Mouse (Mus musculus) G1E (cell line): ENCODE measurements at regions not wholly inside any gene's neighbourhood (a gene's known extent, or its start where the extent isn't known, plus 50 kb on each side); places are given as distances from the start of the nearest gene placed in this dataset.
A peak's percentile ranks its signal among the peaks of the same experiment; 100 is the strongest.

Source experiments
- ATAC-seq: 2 replicates; pipeline ENCODE4 v1.8.0; 2016; ENCODE audit warnings: mild to moderate bottlenecking; ENCODE audit not compliant: insufficient number of reproducible peaks, poor library complexity, low FRiP score, severe bottlenecking; ENCODE audit errors: extremely low read depth
- DNase-seq: peaks from one replicate; pipeline ENCODE4 v3.0.0; 2012; ENCODE audit warnings: low spot score
- H3K27me3 ChIP-seq: 2 replicates; pipeline ENCODE4 v1.6.1; 2012; ENCODE audit warnings: mild to moderate bottlenecking, low read length, inconsistent platforms; ENCODE audit not compliant: insufficient read depth
- H3K36me3 ChIP-seq: replicated peaks from 2 replicates; pipeline ENCODE3; 2012; ENCODE audit warnings: mild to moderate bottlenecking, inconsistent platforms
- H3K4me1 ChIP-seq: 2 replicates; pipeline ENCODE4 v1.6.1; 2012; ENCODE audit warnings: low read depth, low read length, inconsistent platforms, mixed read lengths; ENCODE audit not compliant: insufficient read depth
- H3K4me3 ChIP-seq: 2 replicates; pipeline ENCODE4 v1.5.1; 2012; ENCODE audit warnings: low read depth, mild to moderate bottlenecking, inconsistent platforms, low read length, moderate library complexity, mixed read lengths
- H3K9me3 ChIP-seq: replicated peaks from 2 replicates; pipeline ENCODE4 v1.6.1; 2012; ENCODE audit warnings: inconsistent platforms
- CTCF ChIP-seq: IDR thresholded peaks from 2 replicates; pipeline ENCODE4 v1.5.1; 2012; ENCODE audit warnings: low read depth, low read length, inconsistent platforms, mixed read lengths
- GATA1 ChIP-seq: IDR thresholded peaks from 2 replicates; pipeline ENCODE4 v1.6.1; 2012; ENCODE audit warnings: borderline replicate concordance, low read length, inconsistent platforms, mixed read lengths
- GATA2 ChIP-seq: IDR thresholded peaks from 2 replicates; pipeline ENCODE4 v1.6.1; 2012; ENCODE audit warnings: low read depth, low read length, inconsistent platforms, borderline replicate concordance
- POLR2AphosphoS5 ChIP-seq: IDR thresholded peaks from 2 replicates; pipeline ENCODE4 v1.6.1; 2012; ENCODE audit warnings: low read depth, low read length, inconsistent platforms; ENCODE audit not compliant: insufficient replicate concordance
- TAL1 ChIP-seq: conservative IDR thresholded peaks from 2 replicates; pipeline ENCODE4 v1.6.1; 2012; ENCODE audit warnings: low read depth, low read length, inconsistent platforms, mixed read lengths

GRCm38 (mm10) chr12:16204941-16205340, 388.2 kb upstream of the Trib2 start:
- Histone ChIP-seq H3K27me3 (no peaks in the 10 kb centered on the region), H3K36me3 (no peaks in the 10 kb centered on the region), H3K9me3 (no peaks in the 10 kb centered on the region), H3K4me1 (no peaks in the 10 kb centered on the region), H3K4me3 (no peak overlapping the region)
- no peak for DNase-seq
- no peak for ATAC-seq
- TF ChIP-seq CTCF (no peak), TAL1 (no peak)

- ATAC-seq: no peak
- no peak for DNase-seq
- no peaks in the 10 kb centered on the region for H3K36me3 ChIP-seq
- H3K4me1 ChIP-seq: no peaks in the 10 kb centered on the region
- H3K9me3 ChIP-seq: no peaks in the 10 kb centered on the region
- no peak overlapping the region for H3K4me3 ChIP-seq
- no peaks in the 10 kb centered on the region for H3K27me3 ChIP-seq
- no peak for TF ChIP-seq POLR2AphosphoS5
- TF ChIP-seq CTCF: no peak
- TF ChIP-seq GATA2: no peak
- no peak for TF ChIP-seq TAL1
- no peak for TF ChIP-seq GATA1
Measured at GRCm38 (mm10) chr12:16196917-16197316, 380.2 kb upstream of the Trib2 start.

- H3K4me3 ChIP-seq: no peak overlapping the region
- DNase-seq (no peak), ATAC-seq (no peak)
- no peaks in the 10 kb centered on the region for H3K27me3 ChIP-seq
- H3K36me3 ChIP-seq: no peaks in the 10 kb centered on the region
- H3K9me3 ChIP-seq: no peaks in the 10 kb centered on the region
- TF ChIP-seq POLR2AphosphoS5: no peak
- TF ChIP-seq GATA2: no peak
- TF ChIP-seq CTCF: no peak
- no peak for TF ChIP-seq GATA1
- no peak for TF ChIP-seq TAL1
- H3K4me1 ChIP-seq: no peaks in the 10 kb centered on the region
Measured at GRCm38 (mm10) chr12:16191803-16192389, 375.2 kb upstream of the Trib2 start.

GRCm38 (mm10) chr12:16190706-16191105, 374.0 kb upstream of the Trib2 start:
- TF ChIP-seq CTCF: no peak
- TF ChIP-seq POLR2AphosphoS5: no peak
- TF ChIP-seq TAL1: no peak
- TF ChIP-seq GATA2: no peak
- TF ChIP-seq GATA1: no peak
- ATAC-seq (no peak), DNase-seq (no peak)
- Histone ChIP-seq H3K9me3 (no peaks in the 10 kb centered on the region), H3K4me1 (no peaks in the 10 kb centered on the region), H3K27me3 (no peaks in the 10 kb centered on the region), H3K4me3 (no peak overlapping the region), H3K36me3 (no peaks in the 10 kb centered on the region)

- TF ChIP-seq TAL1: no peak
- H3K36me3 ChIP-seq: no peaks in the 10 kb centered on the region
- H3K4me1 ChIP-seq: no peaks in the 10 kb centered on the region
- no peaks in the 10 kb centered on the region for H3K27me3 ChIP-seq
- H3K4me3 ChIP-seq: no peak overlapping the region
- ATAC-seq: no peak
- no peaks in the 10 kb centered on the region for H3K9me3 ChIP-seq
- no peak for DNase-seq
Measured at GRCm38 (mm10) chr12:16189441-16189840, 372.7 kb upstream of the Trib2 start.

DNA sequence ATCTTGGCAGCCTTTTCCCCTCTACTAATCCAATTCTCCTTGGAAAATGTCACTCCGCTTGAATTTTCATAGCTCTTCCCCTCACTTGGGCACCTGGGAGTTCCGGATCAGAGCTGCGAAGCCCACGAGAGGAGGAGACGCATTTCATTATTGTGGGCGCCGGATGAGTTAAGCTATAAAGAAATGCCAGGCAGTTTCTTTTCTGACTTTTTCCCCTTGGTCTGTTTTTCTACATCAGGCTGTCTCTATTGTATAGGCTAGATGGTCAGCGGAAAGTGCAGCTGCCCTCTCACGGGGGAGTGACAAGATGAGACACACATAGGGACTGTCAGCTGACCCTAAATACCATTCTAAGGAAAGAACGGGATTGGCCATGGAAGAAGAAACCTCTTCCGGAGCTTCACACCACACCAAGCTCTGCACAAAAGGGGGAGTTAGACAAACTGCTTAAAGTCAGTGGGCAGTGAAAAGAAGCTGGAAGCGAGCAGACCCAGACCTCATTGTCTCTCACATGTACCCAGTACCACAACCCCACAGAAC, 369.3 kb upstream of the Trib2 start:
- ATAC-seq: no peak
- Histone ChIP-seq H3K4me3 (no peak overlapping the region), H3K4me1 (no peaks in the 10 kb centered on the region), H3K27me3 (no peaks in the 10 kb centered on the region), H3K36me3 (no peaks in the 10 kb centered on the region), H3K9me3 (no peaks in the 10 kb centered on the region)
- TF ChIP-seq GATA1 (no peak), GATA2 (no peak), TAL1 (no peak), CTCF (no peak), POLR2AphosphoS5 (no peak)
- no peak for DNase-seq

DNA sequence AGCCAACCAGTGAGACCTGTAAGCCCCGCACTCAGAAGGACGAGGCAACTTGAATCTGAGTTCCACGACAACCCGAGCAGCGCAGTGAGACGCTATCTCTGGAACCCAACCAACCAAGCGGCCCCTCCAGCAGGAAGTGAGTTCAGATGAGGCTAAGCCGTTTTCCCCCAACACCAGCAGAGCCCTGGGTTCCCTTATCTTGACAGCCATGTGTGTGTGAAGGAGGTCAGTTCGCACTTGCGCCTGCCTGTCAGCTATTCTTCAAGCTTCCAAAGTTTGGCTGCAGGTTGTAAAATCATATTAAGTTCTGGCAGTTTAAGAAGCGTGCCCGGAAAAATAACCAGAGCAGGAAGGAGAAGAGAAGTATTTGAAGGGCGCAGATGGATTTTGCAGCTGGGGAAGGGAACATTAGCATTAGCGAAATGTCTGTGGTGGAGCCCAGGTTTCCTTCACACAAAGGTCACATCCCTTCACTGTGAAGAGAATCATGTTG, 368.8 kb upstream of the Trib2 start:
- ATAC-seq: peak; percentile 92
- TF ChIP-seq POLR2AphosphoS5 (no peak), TAL1 (no peak), GATA1 (no peak), CTCF (no peak), GATA2 (no peak)
- Histone ChIP-seq H3K36me3 (no peaks in the 10 kb centered on the region), H3K4me3 (no peak overlapping the region), H3K4me1 (no peaks in the 10 kb centered on the region), H3K27me3 (no peaks in the 10 kb centered on the region), H3K9me3 (no peaks in the 10 kb centered on the region)
- DNase-seq: no peak
